Mouse (Mus musculus) lung, postnatal 0 days (tissue): ENCODE data around the gene Sema6d. TPM values are rescaled to one million over a fixed set of nuclear protein-coding genes. Genes with fewer than 3 reads are reported as not detected.

ENCODE experiments used
- ATAC-seq: fragments of 200-750 bp; cut with Nextera tagmentation; 2 replicates; pipeline ENCODE4 v1.8.0; 2017; ENCODE audit warnings: moderate library complexity
- DNase-seq: peaks from one replicate; pipeline ENCODE4 v3.0.0-alpha.2; 2016; ENCODE audit warnings: low spot score
- H3K27ac ChIP-seq: fragments of 300-500 bp; sonication (generic); 2 replicates; pipeline ENCODE4 v1.5.1; 2014; ENCODE audit warnings: antibody characterized with exemption, mild to moderate bottlenecking, low read length, mixed read lengths
- H3K27me3 ChIP-seq: fragments of 300-500 bp; sonication (generic); replicated peaks from 2 replicates; pipeline ENCODE4 v1.6.1; 2014; ENCODE audit warnings: low read length, mixed read lengths; ENCODE audit not compliant: insufficient read depth
- H3K36me3 ChIP-seq: fragments of 300-500 bp; sonication (generic); 2 replicates; pipeline ENCODE4 v1.6.1; 2014; ENCODE audit warnings: low read length, mixed read lengths; ENCODE audit not compliant: insufficient read depth
- H3K4me1 ChIP-seq: fragments of 300-500 bp; sonication (generic); 2 replicates; pipeline ENCODE4 v1.6.1; 2014; ENCODE audit warnings: antibody characterized with exemption, low read depth, low read length, mixed read lengths; ENCODE audit not compliant: insufficient read depth
- H3K4me2 ChIP-seq: fragments of 300-500 bp; sonication (generic); replicated peaks from 2 replicates; pipeline ENCODE4 v1.6.1; 2014; ENCODE audit warnings: low read depth, mild to moderate bottlenecking, low read length, moderate library complexity, mixed read lengths
- H3K4me3 ChIP-seq: fragments of 300-500 bp; sonication (generic); 2 replicates; pipeline ENCODE4 v1.5.1; 2014; ENCODE audit warnings: low read depth, low read length
- H3K9ac ChIP-seq: fragments of 300-500 bp; sonication (generic); replicated peaks from 2 replicates; pipeline ENCODE4 v1.6.1; 2014; ENCODE audit warnings: low read depth, mild to moderate bottlenecking
- H3K9me3 ChIP-seq: fragments of 300-500 bp; sonication (generic); 2 replicates; pipeline ENCODE4 v1.6.1; 2016; ENCODE audit warnings: low read length, mixed read lengths
- CTCF ChIP-seq: IDR thresholded peaks from 2 replicates; pipeline ENCODE4 v1.5.1; 2016; ENCODE audit warnings: antibody characterized with exemption, mild to moderate bottlenecking
- EP300 ChIP-seq: IDR thresholded peaks from 2 replicates; pipeline ENCODE4 v1.6.1; 2016; ENCODE audit warnings: antibody characterized with exemption, mild to moderate bottlenecking, control low read depth
- WGBS: fragments of 180-500 bp; shearing (Covaris S2); extraction: QIAGEN DNeasy Blood & Tissue Kit; methylation state at CpG from one replicate; pipeline ENCODE4 v1.1.7; 2014; 5-methylcytosine and 5-hydroxymethylcytosine counted together
- polyA plus RNA-seq: library from polyadenylated mRNA; unstranded; fragments of >200 nt; fragmentation: Nextera tagmentation; extraction: Ambion mirVana; gene quantifications from 2 replicates; pipeline ENCODE4 v1.2.1, GENCODE M21; 2015

Gene Sema6d
- polyA plus RNA-seq, 1 experiment from 2014 or later, result 7.4 TPM

DNA sequence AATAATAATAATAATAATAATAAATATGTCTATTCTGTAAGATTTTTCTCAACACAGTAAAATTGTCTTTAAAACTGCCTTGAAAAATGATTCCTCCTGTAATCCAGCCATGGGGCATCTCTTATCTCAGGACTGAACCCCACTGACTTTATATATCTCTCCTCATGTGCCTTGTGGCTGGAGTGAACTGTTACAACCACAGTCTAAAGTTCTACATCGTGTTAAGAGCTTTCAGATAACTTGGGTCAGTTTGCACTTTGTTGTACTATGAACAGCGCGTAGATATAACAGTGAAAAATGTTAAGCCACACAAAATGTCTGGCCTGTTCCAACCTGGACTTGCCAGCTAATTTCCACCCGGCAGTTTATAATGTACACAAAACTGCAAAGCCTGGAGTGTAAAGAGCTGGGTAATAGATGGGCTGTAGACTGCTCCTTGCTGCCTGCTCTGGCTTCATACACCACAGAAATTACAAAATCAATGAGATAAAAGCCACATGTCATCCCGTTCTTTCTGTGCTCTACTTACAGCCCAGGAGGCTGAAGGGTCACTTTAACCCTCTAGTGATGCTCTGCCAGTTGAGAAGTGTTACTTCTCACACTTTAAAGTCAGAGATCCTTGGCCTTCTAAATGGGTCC is 467.2 kb downstream of the Sema6d start:
- 45% methylated on average over 5 of the region's 5 CpGs for WGBS
- ATAC-seq, result peak; percentile 72

DNA sequence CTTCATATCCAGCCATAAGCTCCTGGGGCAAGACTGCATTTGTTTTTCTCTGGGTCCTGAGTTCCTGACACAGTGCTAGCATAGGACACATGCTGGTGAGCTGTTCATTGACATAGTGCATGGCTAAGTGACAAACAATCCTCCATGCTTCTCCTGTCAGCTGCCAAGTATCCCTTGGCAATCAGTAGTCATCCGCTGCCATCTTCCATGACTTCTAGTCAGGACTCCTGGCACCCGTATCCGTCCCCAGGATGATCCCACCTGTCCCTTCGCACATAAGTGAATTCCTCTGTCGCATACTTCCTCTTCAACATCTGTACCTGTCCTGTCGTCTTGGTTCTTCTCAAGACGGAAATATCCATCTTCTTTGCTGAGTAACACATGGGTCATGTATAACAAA is 468.3 kb downstream of the Sema6d start:
- no peak overlapping the region for H3K4me3 ChIP-seq
- no peak overlapping the region for H3K4me2 ChIP-seq
- no peaks in the 10 kb centered on the region for H3K27me3 ChIP-seq
- no peaks in the 10 kb centered on the region for H3K9me3 ChIP-seq
- ATAC-seq (no peak), DNase-seq (no peak)
- H3K36me3 ChIP-seq, result no peaks in the 10 kb centered on the region
- no peak overlapping the region for H3K27ac ChIP-seq
- H3K9ac ChIP-seq, result no peak overlapping the region
- WGBS, result 80% methylated on average over 7 of the region's 7 CpGs
- no peak for TF ChIP-seq EP300
- no peak for TF ChIP-seq CTCF
- H3K4me1 ChIP-seq, result no peaks in the 10 kb centered on the region; the same call in 1 of the 2 replicates

More for the DNA sequence above, 467.2 kb downstream of the Sema6d start:
- no peak for TF ChIP-seq CTCF
- no peak for TF ChIP-seq EP300
- no peak overlapping the region for H3K4me2 ChIP-seq
- H3K9me3 ChIP-seq, result no peaks in the 10 kb centered on the region
- no peaks in the 10 kb centered on the region for H3K27me3 ChIP-seq
- no peaks in the 10 kb centered on the region; the same call in 1 of the 2 replicates for H3K4me1 ChIP-seq
- peak; percentile 59 for DNase-seq
- no peak overlapping the region for H3K27ac ChIP-seq
- no peak overlapping the region for H3K4me3 ChIP-seq
- no peaks in the 10 kb centered on the region for H3K36me3 ChIP-seq
- H3K9ac ChIP-seq, result no peak overlapping the region

DNA sequence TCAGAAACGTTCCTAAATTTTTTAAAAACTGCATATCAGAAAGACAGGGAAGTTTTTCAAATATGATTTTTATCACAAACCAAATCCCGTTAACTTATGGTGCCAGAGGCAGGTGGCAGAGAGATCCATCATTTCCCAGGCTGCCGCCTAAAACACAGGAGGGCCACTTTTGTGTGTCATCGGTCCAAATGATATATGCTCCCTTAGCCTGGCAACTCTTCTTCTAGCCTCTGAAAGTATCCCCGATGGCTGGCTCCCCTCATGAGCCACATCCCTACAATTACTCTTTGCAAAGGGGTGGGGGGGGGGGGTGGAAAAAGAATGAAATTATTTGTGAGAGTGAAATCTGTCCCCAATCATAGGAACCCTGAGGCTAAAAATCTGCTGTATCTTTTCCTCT is 471.9 kb downstream of the Sema6d start:
- no peak for DNase-seq
- H3K9ac ChIP-seq, result no peak overlapping the region
- H3K27ac ChIP-seq, result no peak overlapping the region
- H3K27me3 ChIP-seq, result no peaks in the 10 kb centered on the region
- TF ChIP-seq EP300 (no peak), CTCF (no peak)
- H3K4me3 ChIP-seq, result no peak overlapping the region
- H3K4me1 ChIP-seq, result no peaks in the 10 kb centered on the region; the same call in 1 of the 2 replicates
- H3K4me2 ChIP-seq, result no peak overlapping the region
- ATAC-seq, result no peak
- H3K9me3 ChIP-seq, result no peaks in the 10 kb centered on the region
- WGBS, result 56% methylated on average over 5 of the region's 5 CpGs
- H3K36me3 ChIP-seq, result no peaks in the 10 kb centered on the region

DNA sequence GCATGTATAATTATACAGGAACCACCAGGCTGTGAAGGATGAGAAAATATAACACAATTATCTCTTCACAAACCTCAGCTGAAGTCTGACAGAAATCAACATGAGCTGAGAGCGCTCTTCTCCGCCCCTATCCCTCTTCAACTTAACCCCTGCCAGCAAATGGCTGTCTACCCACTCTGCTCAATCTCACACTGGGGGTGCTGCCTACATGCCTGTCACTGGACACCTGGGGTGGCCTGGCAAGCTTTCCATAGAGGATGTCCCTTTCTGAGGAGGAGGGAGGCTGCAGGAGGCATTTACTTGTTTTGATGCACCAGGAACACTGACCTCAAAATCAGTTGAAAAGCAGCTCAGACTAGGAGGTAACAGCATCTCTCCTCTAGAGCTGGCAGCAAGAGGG is 472.3 kb downstream of the Sema6d start:
- H3K4me2 ChIP-seq, result no peak overlapping the region
- no peak for ATAC-seq
- WGBS, result 59% methylated on average over 2 of the region's 2 CpGs

DNA sequence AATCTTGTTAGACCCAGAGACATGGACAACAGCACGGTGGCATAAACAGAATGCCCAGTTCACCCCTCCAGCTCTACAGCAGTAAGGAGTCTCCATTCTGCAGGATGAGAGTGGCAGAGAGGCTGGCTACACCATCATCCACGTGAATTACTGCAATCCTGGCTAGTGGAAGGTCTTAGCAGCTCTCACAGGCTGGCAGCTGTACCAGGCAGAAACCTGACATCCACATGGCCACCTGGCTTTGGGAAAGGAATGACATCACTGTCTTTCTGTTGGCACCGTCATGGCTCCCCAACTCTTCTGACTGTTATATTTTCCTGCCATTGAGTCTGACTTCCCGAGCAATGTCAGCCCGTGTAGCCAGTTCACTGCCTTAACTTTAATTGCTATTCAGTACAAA is 474.0 kb downstream of the Sema6d start:
- DNase-seq, result no peak
- H3K27me3 ChIP-seq, result no peaks in the 10 kb centered on the region
- no peaks in the 10 kb centered on the region for H3K36me3 ChIP-seq
- no peaks in the 10 kb centered on the region for H3K9me3 ChIP-seq
- no peak overlapping the region for H3K4me3 ChIP-seq
- 84% methylated on average over 5 of the region's 5 CpGs for WGBS
- no peak overlapping the region for H3K9ac ChIP-seq
- H3K4me2 ChIP-seq, result no peak overlapping the region
- H3K4me1 ChIP-seq, result no peaks in the 10 kb centered on the region
- no peak for TF ChIP-seq CTCF
- no peak for TF ChIP-seq EP300
- ATAC-seq, result no peak
- H3K27ac ChIP-seq, result no peak overlapping the region

More for the DNA sequence above, 472.3 kb downstream of the Sema6d start:
- Histone ChIP-seq H3K27me3 (no peaks in the 10 kb centered on the region), H3K9ac (no peak overlapping the region), H3K36me3 (no peaks in the 10 kb centered on the region), H3K9me3 (no peaks in the 10 kb centered on the region), H3K4me1 (no peaks in the 10 kb centered on the region), H3K4me3 (no peak overlapping the region), H3K27ac (no peak overlapping the region)
- TF ChIP-seq CTCF (no peak), EP300 (no peak)
- no peak for DNase-seq

DNA sequence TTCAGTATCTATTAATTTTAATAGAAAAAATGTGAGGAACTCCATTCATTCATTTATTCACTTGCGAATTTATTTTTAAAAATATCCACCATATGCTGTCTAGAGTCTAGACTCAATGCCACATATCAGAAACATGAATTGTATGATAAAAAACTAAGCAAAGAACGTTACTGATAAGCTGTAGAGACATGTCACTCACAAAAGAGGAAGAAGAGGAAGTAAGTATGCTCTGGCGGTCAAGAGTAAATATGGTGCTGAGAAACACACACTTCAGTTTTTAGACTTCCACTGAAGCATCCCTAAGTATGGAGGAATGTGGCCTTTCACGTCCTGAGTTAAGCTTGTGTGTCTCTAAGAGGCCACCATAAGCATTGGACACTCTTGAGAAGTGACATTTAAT is 484.0 kb downstream of the Sema6d start:
- 59% methylated on average over 4 of the region's 4 CpGs for WGBS
- no peak for ATAC-seq
- TF ChIP-seq EP300 (no peak), CTCF (no peak)

More for the DNA sequence above, 484.0 kb downstream of the Sema6d start:
- H3K36me3 ChIP-seq, result no peaks in the 10 kb centered on the region
- H3K4me3 ChIP-seq, result no peak overlapping the region
- no peak overlapping the region for H3K9ac ChIP-seq
- H3K4me1 ChIP-seq, result no peaks in the 10 kb centered on the region
- no peak overlapping the region for H3K4me2 ChIP-seq
- no peak for DNase-seq
- no peaks in the 10 kb centered on the region for H3K27me3 ChIP-seq
- no peak overlapping the region for H3K27ac ChIP-seq
- no peaks in the 10 kb centered on the region for H3K9me3 ChIP-seq
